Mouse (Mus musculus) brain, embryonic 14.5 days (tissue): ENCODE data around the gene Tnrc6c.

ENCODE experiments used
- CTCF ChIP-seq: fragments of 200-500 bp; IDR thresholded peaks from 2 replicates; pipeline ENCODE4 v1.5.1; 2012; ENCODE audit warnings: inconsistent platforms, mild to moderate bottlenecking, moderate library complexity, borderline replicate concordance; ENCODE audit not compliant: insufficient read depth, insufficient read length; ENCODE audit errors: extremely low read depth
- POLR2A ChIP-seq: fragments of 200-500 bp; IDR thresholded peaks from 2 replicates; pipeline ENCODE4 v1.6.1; 2012; ENCODE audit warnings: mild to moderate bottlenecking, inconsistent platforms, borderline replicate concordance; ENCODE audit not compliant: poor library complexity, insufficient read depth, insufficient read length, severe bottlenecking; ENCODE audit errors: extremely low read depth

DNA sequence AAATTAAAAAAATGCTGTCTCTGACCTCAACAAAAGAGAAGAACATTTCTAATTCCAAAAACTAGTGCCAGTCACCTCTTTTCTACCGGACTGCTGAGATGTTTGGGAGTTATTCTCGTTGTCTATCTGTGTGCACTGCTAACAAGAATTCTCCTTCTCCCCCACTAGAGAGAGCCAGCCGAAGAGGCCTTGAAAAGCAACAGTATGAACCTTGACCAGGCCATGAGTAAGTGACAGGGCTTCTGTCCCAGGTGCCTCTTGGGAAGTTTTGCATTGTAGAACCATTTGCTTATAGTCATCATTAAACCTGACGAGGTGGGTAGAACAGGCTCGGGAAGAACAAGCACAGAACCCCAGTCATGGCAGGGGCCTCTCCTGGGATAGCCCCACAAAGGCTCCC lies 84.0 kb downstream of the Tnrc6c start:
- no peak for TF ChIP-seq POLR2A
- no peak for TF ChIP-seq CTCF
